Mouse (Mus musculus): ENCODE measurements around the gene Tcl1b5.
A peak's percentile ranks its signal among the peaks of the same experiment; 100 is the strongest.
"Not testable (repeated sequence)": the region's sequence is repeated elsewhere in the genome, so short reads cannot be mapped to it uniquely, and the experiment has no call there.

The Tcl1b5 gene

DNA sequence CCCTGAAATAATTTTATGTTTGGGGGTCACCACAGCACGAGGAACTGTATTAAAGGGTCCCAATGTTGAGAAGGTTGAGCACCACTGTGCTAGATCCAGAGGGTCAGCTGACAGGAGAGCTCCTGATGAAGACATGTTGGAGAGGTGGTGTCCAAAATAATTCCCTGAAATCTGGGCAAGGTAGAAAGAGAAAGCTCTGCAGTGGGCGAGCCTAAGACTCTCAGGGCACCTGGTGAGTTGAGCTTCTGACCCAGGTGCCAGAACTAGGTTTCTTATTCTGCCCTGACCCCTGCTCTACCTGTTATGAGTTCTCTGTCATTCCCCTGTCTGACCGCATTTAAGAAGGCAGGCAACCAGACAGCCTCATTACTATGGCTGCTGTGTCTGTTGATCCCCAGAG lies at the start of gene Tcl1b5:
Gene Tcl1b5, plus strand, starts transcription at position 301 of the 400 bp plus-strand sequence.
- not testable (repeated sequence) for ATAC-seq (ENCODE audit: low TSS enrichment)

DNA sequence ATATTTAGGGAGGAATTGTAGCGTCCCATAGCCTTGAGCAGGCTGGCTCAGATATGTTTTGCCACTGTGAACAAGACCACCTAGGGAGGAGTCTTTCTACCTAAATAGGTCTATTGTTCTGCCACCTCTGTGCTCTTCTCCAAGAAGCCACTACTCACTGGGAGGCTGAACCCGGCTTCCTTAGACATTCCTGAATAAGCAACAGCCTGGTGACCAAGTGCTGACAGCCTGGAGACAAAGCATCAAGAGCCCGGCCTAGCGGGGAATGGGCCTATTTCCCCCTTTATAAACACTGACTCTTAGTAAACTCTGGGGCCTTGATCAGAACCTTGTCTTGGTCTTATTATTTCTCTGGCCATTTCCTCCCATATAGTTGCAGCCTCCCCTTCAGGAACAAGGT lies 49.6 kb upstream of the Tcl1b5 start:
- no peak for ATAC-seq (ENCODE audit: low TSS enrichment)

DNA sequence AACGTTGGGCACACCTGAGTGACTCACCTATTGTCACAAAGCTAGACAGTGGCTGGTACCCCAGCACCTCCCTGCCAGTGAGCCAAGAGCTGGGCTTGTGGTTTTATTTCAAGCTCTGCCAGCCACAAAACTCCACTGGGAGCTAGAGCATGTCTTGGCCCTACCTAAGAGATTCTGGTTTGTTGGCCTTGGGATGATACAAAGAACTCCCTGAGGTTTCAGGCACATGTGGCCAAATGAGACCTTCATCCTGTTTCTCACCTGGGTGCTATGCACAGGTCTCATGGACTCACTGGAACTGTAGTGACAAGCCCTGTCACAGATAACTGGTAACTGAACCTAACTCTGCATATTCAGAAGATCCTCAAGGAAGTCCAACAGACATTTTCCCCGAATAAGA lies 48.5 kb upstream of the Tcl1b5 start:
- ATAC-seq (ENCODE audit: low TSS enrichment), result no peak

DNA sequence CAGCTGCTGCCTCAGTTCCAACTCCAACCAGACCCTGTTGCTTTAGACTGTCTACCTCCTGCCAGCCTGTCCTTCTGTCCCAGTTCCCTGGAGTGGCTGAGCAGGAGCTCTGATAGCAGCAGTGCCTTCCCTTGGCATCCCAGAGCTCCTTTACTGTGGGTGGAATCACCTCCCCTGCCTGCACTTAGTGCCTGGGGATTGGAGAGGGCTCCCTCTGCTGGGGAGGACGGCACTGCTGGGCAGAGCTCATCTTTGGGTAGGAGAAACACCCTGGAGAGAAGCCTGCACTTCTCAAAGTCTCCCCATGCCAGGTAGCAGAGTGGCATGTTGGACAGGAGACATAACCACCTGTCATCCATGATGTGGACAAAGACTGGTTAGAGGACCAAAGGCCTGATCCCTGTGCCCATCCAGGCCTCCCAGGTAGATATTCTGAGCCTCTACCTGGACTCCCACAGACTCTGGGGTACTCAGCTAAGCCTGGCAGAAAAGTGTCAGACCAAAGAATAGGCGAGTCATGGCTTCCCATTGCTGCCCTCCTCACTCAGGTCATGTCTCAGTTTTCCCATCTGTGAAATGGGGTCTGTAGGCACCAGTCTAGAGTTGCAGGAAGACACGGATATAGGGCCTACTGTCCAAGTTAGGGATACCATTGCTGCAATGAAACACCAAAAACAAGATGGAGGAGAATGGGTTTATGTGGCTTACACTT lies 46.5 kb upstream of the Tcl1b5 start:
- not testable (repeated sequence) for ATAC-seq (ENCODE audit: low TSS enrichment)

DNA sequence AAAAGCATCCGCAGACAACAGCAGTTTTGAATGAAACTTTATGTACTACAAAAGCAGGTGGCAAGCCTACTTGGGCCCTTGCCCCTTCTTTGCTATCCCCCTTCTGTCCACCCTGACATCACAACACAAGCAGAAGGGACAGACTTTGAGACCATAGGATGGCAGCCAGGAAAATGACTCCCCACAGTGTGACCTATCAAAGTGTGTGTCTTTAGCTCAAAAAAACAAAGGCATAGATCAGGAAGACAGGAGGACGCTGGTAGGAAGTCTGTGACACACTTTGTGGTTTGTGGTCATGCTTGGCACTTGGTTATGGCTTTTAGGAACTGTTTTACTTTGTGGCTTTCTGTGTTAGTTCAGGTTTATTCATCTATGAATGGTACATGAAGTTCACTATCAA lies 42.0 kb upstream of the Tcl1b5 start:
- not testable (repeated sequence) for ATAC-seq (ENCODE audit: low TSS enrichment)

DNA sequence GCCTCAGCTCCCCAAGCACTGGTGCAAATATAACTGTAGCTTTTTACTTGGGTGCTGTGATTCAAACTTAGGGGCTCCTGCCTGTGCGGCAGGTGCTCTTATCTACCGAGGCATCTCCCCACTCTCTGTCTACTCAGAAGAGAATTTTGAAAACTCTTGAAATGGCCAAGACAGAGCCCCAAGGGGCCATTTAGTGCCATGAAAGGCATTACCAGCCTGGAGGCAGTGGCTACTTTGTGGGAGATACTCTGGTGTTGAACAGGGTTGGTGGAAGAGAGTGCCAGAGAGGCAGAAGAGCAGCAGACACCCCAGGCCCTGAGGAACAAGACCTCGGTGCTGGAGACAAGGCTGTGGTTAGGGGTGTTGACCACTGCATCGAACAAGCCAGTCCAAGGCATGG lies 41.3 kb upstream of the Tcl1b5 start:
- ATAC-seq (ENCODE audit: low TSS enrichment), result not testable (repeated sequence)

DNA sequence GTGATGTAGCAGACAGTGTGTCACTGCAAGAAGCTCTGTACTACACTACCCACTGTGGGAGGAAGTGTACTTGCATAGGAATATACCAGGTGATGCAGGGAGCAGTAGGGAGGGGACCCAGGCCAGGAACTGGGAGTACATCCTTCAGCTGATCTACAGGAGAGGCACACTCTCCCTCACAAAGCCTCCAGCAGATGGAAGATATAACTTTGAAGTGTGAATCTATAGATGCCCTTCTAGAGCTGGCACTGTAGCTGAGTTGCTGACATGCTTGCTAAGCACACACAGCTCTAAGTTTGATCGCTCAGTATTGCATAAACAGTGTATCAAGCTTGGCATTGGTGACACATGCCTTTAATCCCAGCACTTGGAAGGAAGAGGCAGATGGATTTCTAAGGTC lies 38.4 kb upstream of the Tcl1b5 start:
- peak; percentile 55; the same call in 1 of the 2 replicates for ATAC-seq (ENCODE audit: low TSS enrichment)

DNA sequence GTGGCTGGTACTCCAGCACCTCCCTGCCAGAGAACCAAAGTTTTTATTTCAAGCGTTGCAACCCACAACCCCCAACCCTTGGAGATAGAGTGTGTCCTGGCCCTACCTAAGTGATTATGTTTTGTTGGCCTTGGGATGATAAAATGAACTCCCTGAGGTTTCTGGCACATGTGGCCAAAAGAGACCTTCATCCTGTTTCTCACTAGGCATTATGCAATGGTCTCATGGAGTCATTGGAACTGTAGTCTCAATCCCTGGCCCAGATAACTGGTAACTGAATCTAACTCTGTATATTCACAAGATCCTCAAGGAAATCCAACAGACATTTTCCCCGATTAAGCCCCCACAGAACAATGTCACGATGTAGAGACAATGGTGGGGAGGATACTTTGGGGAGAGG lies 33.0 kb upstream of the Tcl1b5 start:
- no peak for ATAC-seq (ENCODE audit: low TSS enrichment)

DNA sequence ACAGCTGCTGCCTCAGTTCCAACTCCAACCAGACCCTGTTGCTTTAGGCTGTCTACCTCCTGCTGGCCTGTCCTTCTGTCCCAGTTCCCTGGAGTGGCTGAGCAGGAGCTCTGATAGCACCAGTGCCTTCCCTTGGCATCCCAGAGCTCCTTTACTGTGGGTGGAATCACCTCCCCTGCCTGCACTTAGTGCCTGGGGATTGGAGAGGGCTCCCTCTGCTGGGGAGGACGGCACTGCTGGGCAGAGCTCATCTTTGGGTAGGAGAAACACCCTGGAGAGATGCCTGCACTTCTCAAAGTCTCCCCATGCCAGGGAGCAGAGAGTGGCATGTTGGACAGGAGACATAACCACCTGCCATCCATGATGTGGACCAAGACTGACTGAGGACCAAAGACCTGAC lies 31.2 kb upstream of the Tcl1b5 start:
- not testable (repeated sequence) for ATAC-seq (ENCODE audit: low TSS enrichment)

DNA sequence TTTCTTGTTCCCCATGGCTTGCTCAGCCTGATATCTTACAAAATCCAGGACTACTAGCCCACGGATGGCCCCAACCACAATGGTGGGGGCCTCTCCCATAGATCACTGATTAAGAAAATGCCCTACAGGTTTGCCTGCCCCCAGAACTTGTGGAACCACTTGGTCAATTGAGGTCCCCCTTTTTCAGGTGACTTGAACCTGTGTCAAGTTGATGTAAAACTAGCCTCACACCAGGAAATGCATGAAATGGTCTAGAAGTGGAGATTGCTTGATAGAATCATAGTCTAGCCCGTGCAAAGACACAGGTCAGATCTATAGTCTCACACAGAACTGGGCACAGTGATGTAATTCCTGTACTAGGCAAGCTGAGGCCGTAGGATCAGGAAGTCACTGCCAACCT lies 30.4 kb upstream of the Tcl1b5 start, which contains the start of gene Tcl1b2:
Gene Tcl1b2, plus strand, starts transcription at position 301 of the 400 bp plus-strand sequence.
- no peak for ATAC-seq (ENCODE audit: low TSS enrichment)

DNA sequence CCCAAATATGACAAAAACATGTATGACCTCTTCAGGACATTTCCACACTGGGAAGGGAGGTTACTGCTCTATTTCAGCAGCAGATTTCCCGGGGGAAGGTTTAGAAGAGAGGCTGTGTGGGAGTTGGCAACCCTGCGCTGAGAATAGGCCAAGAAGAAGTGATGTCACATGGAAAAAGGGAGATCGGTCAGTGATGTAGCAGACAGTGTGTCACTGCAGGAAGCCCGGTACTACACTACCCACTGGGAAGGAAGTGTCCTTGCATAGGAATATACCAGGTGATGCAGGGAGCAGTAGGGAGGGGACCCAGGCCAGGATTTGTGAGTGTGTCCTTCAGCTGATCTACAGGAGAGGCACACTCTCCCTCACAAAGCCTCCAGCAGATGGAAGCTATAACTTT lies 20.9 kb upstream of the Tcl1b5 start:
- peak; percentile 91 for ATAC-seq (ENCODE audit: low TSS enrichment)

DNA sequence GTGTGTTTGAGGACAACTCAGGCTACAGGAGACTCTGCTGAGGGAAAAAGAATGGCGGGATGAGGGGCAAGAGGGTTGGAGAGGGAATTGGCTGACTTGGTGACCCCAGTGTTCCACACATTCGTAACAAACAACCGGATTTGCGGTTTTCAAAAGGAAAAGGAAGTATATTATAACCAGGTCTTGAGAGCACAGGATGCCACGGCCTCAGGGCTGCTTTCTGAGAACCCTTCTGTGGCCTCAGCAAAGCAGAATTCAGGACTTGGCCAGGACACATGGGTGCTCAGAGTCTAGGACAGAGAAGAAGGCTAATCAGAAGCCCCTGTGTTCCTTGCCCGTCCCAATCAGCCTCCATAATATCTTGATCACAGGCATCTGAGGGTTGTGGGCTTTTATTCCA lies 17.3 kb upstream of the Tcl1b5 start:
- ATAC-seq (ENCODE audit: low TSS enrichment), result no peak

DNA sequence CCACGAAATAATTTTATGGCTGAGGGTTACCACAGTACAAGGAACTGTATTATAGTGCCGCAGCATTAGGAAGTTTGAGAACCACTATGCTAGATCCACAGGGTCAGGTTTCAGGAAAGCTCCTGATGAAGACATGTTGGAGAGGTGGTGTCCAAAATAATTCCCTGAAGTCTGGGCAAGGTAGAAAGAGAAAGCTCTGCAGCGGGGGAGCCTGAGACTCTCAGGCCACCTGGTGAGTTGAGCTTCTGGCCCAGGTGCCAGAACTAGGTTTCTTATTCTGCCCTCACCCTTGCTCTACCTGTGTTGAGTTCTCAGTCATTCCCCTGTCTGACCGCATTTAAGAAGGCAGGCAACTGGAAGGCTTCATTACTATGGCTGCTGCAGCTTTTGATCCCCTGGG lies 16.8 kb upstream of the Tcl1b5 start, which contains the start of gene Tcl1b1:
Gene Tcl1b1, plus strand, starts transcription at position 301 of the 400 bp plus-strand sequence.
- no peak for ATAC-seq (ENCODE audit: low TSS enrichment)

DNA sequence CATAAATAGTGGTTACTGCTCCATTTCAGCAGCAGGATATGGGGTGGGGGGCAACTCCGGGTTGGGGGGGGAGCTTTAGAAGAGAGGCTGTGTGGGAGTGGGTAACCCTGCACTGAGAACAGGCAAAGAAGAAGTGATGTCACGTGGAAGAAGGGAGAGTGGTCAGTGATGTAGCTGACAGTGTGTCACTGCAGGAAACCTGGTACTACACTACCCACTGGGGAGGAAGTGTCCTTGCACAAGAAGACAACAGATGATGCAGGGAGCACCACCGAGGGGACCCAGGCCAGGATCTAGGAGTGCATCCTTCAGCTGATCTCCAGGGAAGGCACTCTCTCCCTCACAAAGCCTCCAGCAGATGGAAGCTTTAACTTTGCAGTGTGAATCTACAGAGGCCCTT lies 9.4 kb upstream of the Tcl1b5 start:
- no peak for ATAC-seq (ENCODE audit: low TSS enrichment)

DNA sequence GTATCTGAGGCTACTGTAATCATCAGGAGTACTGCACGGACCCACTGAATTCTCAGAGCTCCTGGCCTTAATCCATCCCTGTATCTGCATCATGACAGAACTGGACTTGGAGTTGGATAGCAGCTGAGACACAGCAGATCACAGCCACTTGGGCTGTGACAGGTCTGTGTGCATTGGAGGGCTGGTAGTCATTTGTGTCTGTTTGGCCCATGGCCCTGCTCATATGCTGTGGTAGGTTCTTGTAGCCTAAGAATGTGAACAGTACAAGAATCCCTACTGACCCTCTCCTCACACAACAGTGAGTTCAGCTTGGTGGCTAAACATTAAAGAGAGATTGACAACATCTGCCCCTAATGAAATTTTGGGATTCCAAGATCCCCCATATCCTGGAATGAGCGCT lies 2.8 kb upstream of the Tcl1b5 start:
- no peak for ATAC-seq (ENCODE audit: low TSS enrichment)

DNA sequence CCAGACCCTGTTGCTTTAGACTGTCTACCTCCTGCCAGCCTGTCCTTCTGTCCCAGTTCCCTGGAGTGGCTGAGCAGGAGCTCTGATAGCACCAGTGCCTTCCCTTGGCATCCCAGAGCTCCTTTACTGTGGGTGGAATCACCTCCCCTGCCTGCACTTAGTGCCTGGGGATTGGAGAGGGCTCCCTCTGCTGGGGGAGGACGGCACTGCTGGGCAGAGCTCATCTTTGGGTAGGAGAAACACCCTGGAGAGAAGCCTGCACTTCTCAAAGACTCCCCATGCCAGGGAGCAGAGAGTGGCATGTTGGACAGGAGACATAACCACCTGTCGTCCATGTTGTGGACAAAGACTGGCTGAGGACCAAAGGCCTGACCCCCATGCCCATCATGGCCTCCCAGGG lies 1.8 kb upstream of the Tcl1b5 start:
- not testable (repeated sequence) for ATAC-seq (ENCODE audit: low TSS enrichment)

DNA sequence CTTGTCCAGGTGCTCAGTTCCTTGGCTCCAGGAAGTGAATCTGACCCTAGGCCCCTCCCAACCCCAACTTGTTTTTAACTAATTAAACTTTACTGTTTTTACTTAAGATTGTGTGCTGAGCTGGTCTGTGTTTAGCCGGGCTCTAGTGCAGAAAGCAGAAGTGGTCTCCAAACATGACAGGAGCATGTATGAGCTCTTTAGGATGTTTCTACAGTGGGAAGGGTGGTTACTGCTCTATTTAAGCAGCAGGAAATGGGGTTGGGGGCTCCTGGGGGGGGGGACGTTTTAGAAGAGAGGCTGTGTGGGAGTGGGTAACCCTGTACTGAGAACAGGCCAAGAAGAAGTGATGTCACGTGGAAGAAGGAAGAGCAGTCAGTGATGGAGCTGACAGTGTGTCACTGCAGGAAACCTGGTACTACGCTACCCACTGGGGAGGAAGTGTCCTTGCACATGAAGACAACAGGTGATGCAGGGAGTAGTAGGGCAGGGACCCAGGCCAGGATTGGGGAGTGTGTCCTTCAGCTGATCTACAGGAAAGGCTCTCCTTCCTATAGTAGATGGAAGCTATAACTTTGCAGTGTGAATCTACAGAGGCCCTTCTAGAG lies 5.0 kb downstream of the Tcl1b5 start:
- not testable (repeated sequence) for ATAC-seq (ENCODE audit: low TSS enrichment)

DNA sequence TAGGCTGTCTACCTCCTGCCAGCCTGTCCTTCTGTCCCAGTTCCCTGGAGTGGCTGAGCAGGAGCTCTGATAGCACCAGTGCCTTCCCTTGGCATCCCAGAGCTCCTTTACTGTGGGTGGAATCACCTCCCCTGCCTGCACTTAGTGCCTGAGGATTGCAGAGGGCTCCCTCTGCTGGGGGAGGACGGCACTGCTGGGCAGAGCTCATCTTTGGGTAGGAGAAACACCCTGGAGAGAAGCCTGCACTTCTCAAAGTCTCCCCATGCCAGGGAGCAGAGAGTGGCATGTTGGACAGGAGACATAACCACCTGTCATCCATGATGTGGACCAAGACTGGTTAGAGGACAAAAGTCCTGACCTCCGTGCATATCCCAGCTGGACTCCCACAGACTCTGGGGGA lies 12.8 kb downstream of the Tcl1b5 start:
- ATAC-seq (ENCODE audit: low TSS enrichment), result peak; percentile 38; the same call in 1 of the 2 replicates

DNA sequence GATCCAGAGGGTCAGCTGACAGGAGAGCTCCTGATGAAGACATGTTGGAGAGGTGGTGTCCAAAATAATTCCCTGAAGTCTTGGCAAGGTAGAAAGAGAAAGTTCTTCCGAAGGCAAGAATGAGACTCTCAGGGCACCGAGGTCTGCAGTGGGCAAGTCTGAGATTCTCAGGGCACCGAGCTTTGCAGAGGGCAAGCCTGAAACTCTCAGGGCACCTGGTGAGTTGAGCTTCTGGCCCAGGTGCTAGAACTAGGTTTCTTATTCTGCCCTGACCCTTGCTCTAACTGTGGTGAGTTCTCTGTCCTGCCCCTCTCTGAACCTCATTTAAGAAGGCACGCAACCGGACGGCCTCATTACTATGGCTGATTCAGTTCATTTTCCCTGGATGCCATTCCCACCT lies 14.6 kb downstream of the Tcl1b5 start, which contains the start of gene Tcl1b3:
Gene Tcl1b3, plus strand, starts transcription at position 301 of the 400 bp plus-strand sequence.
- ATAC-seq (ENCODE audit: low TSS enrichment), result not testable (repeated sequence)

DNA sequence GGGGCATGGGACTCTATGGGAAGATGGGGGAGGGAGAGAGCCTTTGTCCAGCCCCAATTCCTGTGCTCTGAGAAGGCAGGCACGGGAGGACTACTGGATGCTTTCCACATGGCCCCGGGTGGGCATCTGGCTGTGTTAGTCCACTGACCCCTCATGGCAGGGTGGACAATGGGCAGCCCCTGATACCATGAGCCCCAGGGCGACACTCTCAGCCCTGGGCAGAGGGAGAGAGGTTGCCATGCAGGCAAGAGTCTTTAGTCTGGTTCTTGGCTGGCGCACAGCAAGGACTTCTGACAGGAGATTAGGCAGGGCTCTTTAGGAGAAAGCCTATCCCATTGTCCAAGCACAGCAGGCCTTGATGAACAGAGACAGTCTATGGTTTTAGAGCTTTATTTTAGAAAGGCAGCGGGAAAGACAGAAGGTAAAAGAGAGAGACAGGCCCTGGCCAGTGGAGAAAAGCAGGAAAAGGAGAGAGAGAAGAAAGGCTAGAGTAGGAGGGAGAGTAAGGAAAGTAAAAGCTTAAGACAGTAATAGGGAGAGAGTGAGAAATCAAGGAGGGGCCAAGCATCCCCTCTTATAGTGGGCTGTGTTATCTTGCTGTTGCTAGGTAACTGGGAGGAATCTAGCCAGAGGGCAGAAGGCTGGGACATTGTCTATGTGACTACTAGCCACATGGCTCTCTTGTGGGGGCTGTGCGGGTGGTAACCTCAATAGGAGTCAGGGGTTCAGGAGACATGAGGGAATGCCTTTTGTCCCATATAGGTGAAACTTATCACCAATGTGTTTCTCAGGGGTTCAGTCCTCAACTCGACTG lies 23.7 kb downstream of the Tcl1b5 start:
- ATAC-seq (ENCODE audit: low TSS enrichment), result not testable (repeated sequence)

DNA sequence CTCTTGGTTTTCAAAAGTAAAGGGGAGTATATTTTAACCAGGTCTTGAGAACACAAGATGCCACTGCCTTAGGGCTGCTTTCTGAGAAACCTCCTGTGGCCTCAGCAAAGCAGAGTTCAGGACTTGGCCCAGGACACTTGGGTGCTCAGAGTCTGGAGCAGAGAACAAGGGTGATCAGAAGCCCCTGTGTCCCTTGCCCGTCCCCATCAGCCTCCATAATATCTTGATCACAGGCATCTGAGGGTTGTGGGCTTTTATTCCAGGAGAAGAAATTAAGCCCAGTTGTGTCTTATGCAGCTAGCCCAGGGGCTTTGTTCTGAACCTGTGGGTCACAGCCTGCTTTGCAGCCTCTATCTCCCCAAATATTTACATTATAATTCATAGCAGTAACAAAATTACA lies 25.5 kb downstream of the Tcl1b5 start, which contains the start of gene Tcl1b4:
Gene Tcl1b4, plus strand, starts transcription at position 301 of the 400 bp plus-strand sequence.
- ATAC-seq (ENCODE audit: low TSS enrichment), result not testable (repeated sequence)

DNA sequence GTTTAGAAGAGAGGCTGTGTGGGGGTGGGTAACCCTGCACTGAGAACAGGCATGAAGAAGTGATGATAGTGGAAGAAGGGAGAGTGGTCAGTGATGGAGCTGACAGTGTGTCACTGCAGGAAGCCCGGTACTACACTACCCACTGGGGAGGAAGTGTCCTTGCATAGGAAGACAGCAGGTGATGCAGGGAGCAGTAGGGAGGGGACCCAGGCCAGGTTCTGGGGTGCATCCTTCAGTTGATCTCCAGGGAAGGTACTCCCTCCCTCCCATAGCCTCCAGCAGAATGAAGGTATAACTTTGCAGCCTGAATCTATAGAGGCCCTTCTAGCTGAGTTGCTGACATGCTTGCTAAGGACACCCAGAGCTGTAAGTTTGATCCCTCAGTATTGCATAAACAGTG lies 30.9 kb downstream of the Tcl1b5 start:
- ATAC-seq (ENCODE audit: low TSS enrichment), result no peak

All from frontal cortex, adult (tissue).